Mouse (Mus musculus) lung, postnatal 0 days (tissue): ENCODE measurements around the gene Fasn.

ENCODE experiments used
- CTCF ChIP-seq: IDR thresholded peaks from 2 replicates; pipeline ENCODE4 v1.5.1; 2016; ENCODE audit warnings: antibody characterized with exemption, mild to moderate bottlenecking
- EP300 ChIP-seq: IDR thresholded peaks from 2 replicates; pipeline ENCODE4 v1.6.1; 2016; ENCODE audit warnings: antibody characterized with exemption, mild to moderate bottlenecking, control low read depth

- TF ChIP-seq CTCF: no peak
- TF ChIP-seq EP300: no peak
Observed at GRCm38 (mm10) chr11:120760236-120760635, 64.1 kb downstream of the Fasn start.
